Mouse (Mus musculus) midbrain, embryonic 11.5 days (tissue): ENCODE measurements around the gene Vmn1r112. TPM values are rescaled to one million over a fixed set of nuclear protein-coding genes. Genes with fewer than 3 reads are reported as not detected.
"Not testable (repeated sequence)": the region's sequence is repeated elsewhere in the genome, so short reads cannot be mapped to it uniquely, and the experiment has no call there.

Experiments
- ATAC-seq: fragments of 200-750 bp; cut with Nextera tagmentation; 2 replicates; pipeline ENCODE4 v1.8.0; 2017; ENCODE audit warnings: moderate TSS enrichment, moderate library complexity; ENCODE audit not compliant: low FRiP score
- DNase-seq: peaks from one replicate; pipeline ENCODE4 v3.0.0; 2015; ENCODE audit warnings: low spot score; ENCODE audit errors: missing footprints
- H3K27ac ChIP-seq: fragments of 300-500 bp; sonication (generic); 2 replicates; pipeline ENCODE4 v1.5.1; 2014; ENCODE audit warnings: low read depth, low read length
- H3K27me3 ChIP-seq: fragments of 300-500 bp; sonication (generic); 2 replicates; pipeline ENCODE4 v1.6.1; 2014; ENCODE audit warnings: mild to moderate bottlenecking, low read length, moderate library complexity, mixed read lengths; ENCODE audit not compliant: control insufficient read depth, insufficient read depth
- H3K36me3 ChIP-seq: fragments of 300-500 bp; sonication (generic); 2 replicates; pipeline ENCODE4 v1.6.1; 2014; ENCODE audit warnings: mild to moderate bottlenecking, low read length, moderate library complexity, mixed read lengths; ENCODE audit not compliant: control insufficient read depth, insufficient read depth
- H3K4me1 ChIP-seq: fragments of 300-500 bp; sonication (generic); 2 replicates; pipeline ENCODE4 v1.6.1; 2014; ENCODE audit warnings: low read length; ENCODE audit not compliant: control insufficient read depth, insufficient read depth
- H3K4me2 ChIP-seq: fragments of 300-500 bp; sonication (generic); 2 replicates; pipeline ENCODE4 v1.6.1; 2014; ENCODE audit warnings: mild to moderate bottlenecking, moderate library complexity
- H3K4me3 ChIP-seq: fragments of 300-500 bp; sonication (generic); 2 replicates; pipeline ENCODE4 v1.5.1; 2014; ENCODE audit warnings: low read depth, low read length
- H3K9ac ChIP-seq: fragments of 300-500 bp; sonication (generic); 2 replicates; pipeline ENCODE4 v1.6.1; 2014; ENCODE audit warnings: low read length
- H3K9me3 ChIP-seq: fragments of 300-500 bp; sonication (generic); 2 replicates; pipeline ENCODE4 v1.6.1; 2016; ENCODE audit warnings: low read length; ENCODE audit not compliant: control insufficient read depth
- WGBS: fragments of 180-500 bp; shearing (Covaris S2); extraction: QIAGEN DNeasy Blood & Tissue Kit; methylation state at CpG from one replicate; pipeline ENCODE4 v1.1.7; 2014; 5-methylcytosine and 5-hydroxymethylcytosine counted together
- polyA plus RNA-seq: library from polyadenylated mRNA; unstranded; fragments of >200 nt; fragmentation: Nextera tagmentation; extraction: Ambion mirVana; gene quantifications from 2 replicates; pipeline ENCODE4 v1.2.1, GENCODE M21; 2014

Vmn1r112 gene
- polyA plus RNA-seq: not detected in 2 replicates

DNA sequence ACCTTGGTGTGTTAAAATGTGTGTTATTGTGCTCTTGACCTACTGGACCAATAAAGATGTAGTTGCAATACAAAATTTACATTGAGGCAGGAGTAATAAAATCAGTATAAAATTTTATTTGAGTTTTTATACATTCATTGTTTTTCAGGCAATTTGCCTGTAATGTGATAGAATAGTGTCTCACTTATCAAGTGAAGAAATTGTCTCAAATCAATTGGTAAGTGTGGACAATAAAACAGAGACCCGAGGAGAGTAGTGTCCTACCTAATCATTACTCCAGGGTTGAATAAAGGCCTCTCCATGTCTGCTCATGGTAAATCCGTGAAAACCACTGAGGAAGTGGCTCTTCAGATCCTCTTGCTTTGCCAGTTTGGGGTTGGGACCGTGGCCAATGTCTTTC, at the start of gene Vmn1r112:
TSS of gene Vmn1r112 (plus strand) at position 301 of the 400 bp plus-strand sequence.
- not testable (repeated sequence) for ATAC-seq
- no CpG with 5 or more reads among the region's 3 CpGs for WGBS

GRCm38 (mm10) chr7:20730524-20730923, 40.5 kb upstream of the Vmn1r112 start, which contains the start of gene Gm10668:
TSS of gene Gm10668 (minus strand) at chr7:20730624.
- not testable (repeated sequence) for H3K36me3 ChIP-seq, ATAC-seq, H3K4me2 ChIP-seq, H3K27me3 ChIP-seq, H3K9ac ChIP-seq, H3K27ac ChIP-seq, H3K4me1 ChIP-seq, H3K9me3 ChIP-seq, DNase-seq, H3K4me3 ChIP-seq
- no CpG with 5 or more reads among the region's 1 CpGs for WGBS

More for the DNA sequence above, at the start of gene Vmn1r112:
- H3K4me3 ChIP-seq, H3K9me3 ChIP-seq, H3K27me3 ChIP-seq, H3K36me3 ChIP-seq, H3K4me1 ChIP-seq, H3K9ac ChIP-seq, H3K27ac ChIP-seq, H3K4me2 ChIP-seq, DNase-seq: not testable (repeated sequence)

- not testable (repeated sequence) for DNase-seq, H3K4me1 ChIP-seq, H3K4me2 ChIP-seq, H3K4me3 ChIP-seq, H3K9ac ChIP-seq, H3K27me3 ChIP-seq, H3K36me3 ChIP-seq, H3K27ac ChIP-seq, H3K9me3 ChIP-seq, ATAC-seq
- WGBS: 62% methylated on average over 2 of the region's 2 CpGs
Observed at GRCm38 (mm10) chr7:20786985-20787384, 16.0 kb downstream of the Vmn1r112 start, which contains the start of gene Vmn1r113. TSS of gene Vmn1r113 (plus strand) at chr7:20787285.

DNA sequence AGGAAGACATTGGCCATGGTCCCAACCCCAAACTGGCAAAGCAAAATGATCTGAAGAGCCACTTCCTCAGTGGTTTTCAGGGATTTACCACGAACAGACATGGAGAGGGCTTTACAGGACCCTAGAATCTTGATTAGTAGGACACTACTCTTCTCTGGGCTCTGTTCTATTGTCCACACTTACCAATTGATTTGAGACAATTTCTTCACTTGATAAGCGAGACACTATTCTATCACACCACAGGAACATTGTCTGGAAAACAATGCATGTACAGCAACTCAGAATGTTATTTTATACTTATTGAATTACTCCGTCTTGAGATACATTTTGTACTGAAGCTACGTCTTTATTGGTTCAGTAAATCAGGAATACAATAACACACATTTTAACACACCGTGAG, 41.1 kb downstream of the Vmn1r112 start, which contains the start of gene Vmn1r114:
TSS of gene Vmn1r114 (minus strand) at position 101 of the 400 bp plus-strand sequence.
- H3K4me1 ChIP-seq, H3K9ac ChIP-seq, ATAC-seq, H3K4me3 ChIP-seq, H3K36me3 ChIP-seq, H3K9me3 ChIP-seq, H3K27me3 ChIP-seq, H3K27ac ChIP-seq, H3K4me2 ChIP-seq, DNase-seq: not testable (repeated sequence)
- WGBS: no CpG with 5 or more reads among the region's 5 CpGs

Other genes starting within 250 kb of the Vmn1r112 start
- gene Vmn1r104, start 237.3 kb upstream of the Vmn1r112 start, polyA plus RNA-seq: not detected in 2 replicates
- gene Gm5726, start 225.4 kb upstream of the Vmn1r112 start, polyA plus RNA-seq: not detected in 2 replicates
- gene Gm4141, start 194.9 kb upstream of the Vmn1r112 start, polyA plus RNA-seq: not detected in 2 replicates
- gene Gm4513, start 172.2 kb upstream of the Vmn1r112 start, polyA plus RNA-seq: not detected in 2 replicates
- not detected in 2 replicates for gene Vmn1r107, start 102.3 kb upstream of the Vmn1r112 start, polyA plus RNA-seq
- gene Vmn1r111, start 68.0 kb upstream of the Vmn1r112 start, polyA plus RNA-seq: not detected in 2 replicates
- gene Gm10668, start 40.6 kb upstream of the Vmn1r112 start, polyA plus RNA-seq: not detected in 2 replicates
- not detected in 2 replicates for gene Vmn1r113, start 16.1 kb downstream of the Vmn1r112 start, polyA plus RNA-seq
- not detected in 2 replicates for gene Vmn1r114, start 41.0 kb downstream of the Vmn1r112 start, polyA plus RNA-seq
- not detected in 2 replicates for gene Vmn1r115, start 73.8 kb downstream of the Vmn1r112 start, polyA plus RNA-seq
- not detected in 2 replicates for gene Vmn1r116, start 101.1 kb downstream of the Vmn1r112 start, polyA plus RNA-seq
- gene Vmn1r117, start 112.9 kb downstream of the Vmn1r112 start, polyA plus RNA-seq: not detected in 2 replicates
- not detected in 2 replicates for gene Vmn1r118, start 141.2 kb downstream of the Vmn1r112 start, polyA plus RNA-seq
- not detected in 2 replicates for gene Vmn1r119, start 241.3 kb downstream of the Vmn1r112 start, polyA plus RNA-seq